Mouse (Mus musculus): ENCODE measurements around the gene Gm9844. TPM values are rescaled to one million over a fixed set of nuclear protein-coding genes. Genes with fewer than 3 reads are reported as not detected.

The Gm9844 gene
- polyA plus RNA-seq, 1 experiment = 79.9 TPM

GRCm38 (mm10) chr7:24879620-24880019 is 17.6 kb downstream of the Gm9844 start:
- no peak overlapping the region for H3K4me3 ChIP-seq
- H3ac ChIP-seq (ENCODE audit: control insufficient read depth, insufficient read length) = no peak overlapping the region
- no peak overlapping the region for H3K4me2 ChIP-seq (ENCODE audit: low read depth)
- H3K27me3 ChIP-seq (ENCODE audit: control insufficient read depth, insufficient read depth, insufficient read length) = peaks cover 34% of the 10 kb centered on the region
- TF ChIP-seq CEBPB (IDR thresholded peaks at IDR 0.05; ENCODE audit: insufficient read depth, poor library complexity, severe bottlenecking) (no peak), POLR2AphosphoS2 (IDR thresholded peaks at IDR 0.05; ENCODE audit: insufficient read length, low read depth) (no peak), MYOG (IDR thresholded peaks at IDR 0.05; ENCODE audit: control insufficient read depth in 1 of 3, insufficient read depth in 1 of 3, insufficient read length in 2 of 3, low read depth in 2 of 3) (no peak), TCF12 (IDR thresholded peaks at IDR 0.05; ENCODE audit: insufficient read depth, poor library complexity, severe bottlenecking) (no peak), TCF3 (IDR thresholded peaks at IDR 0.05; ENCODE audit: insufficient read length, low read depth) (no peak), POLR2A (IDR thresholded peaks at IDR 0.05; ENCODE audit: insufficient read length, low read depth) (no peak), USF1 (IDR thresholded peaks at IDR 0.05; ENCODE audit: low read depth) (no peak), REST (IDR thresholded peaks at IDR 0.05; ENCODE audit: insufficient read depth, insufficient read length) (no peak), SRF (IDR thresholded peaks at IDR 0.05; ENCODE audit: control insufficient read depth, insufficient read length, low read depth) (no peak), E2F4 (IDR thresholded peaks at IDR 0.05; ENCODE audit: insufficient read depth) (no peak), MYOD1 (IDR thresholded peaks at IDR 0.05; ENCODE audit: control insufficient read depth in 1 of 3, insufficient read length in 2 of 3, low read depth in 2 of 3) (no peak), MAX (IDR thresholded peaks at IDR 0.05; ENCODE audit: low read depth) (no peak)
- no peaks in the 10 kb centered on the region for H3K79me2 ChIP-seq (ENCODE audit: control insufficient read depth, insufficient read depth)
- H3K36me3 ChIP-seq (ENCODE audit: control insufficient read depth, insufficient read depth) = no peaks in the 10 kb centered on the region

GRCm38 (mm10) chr7:24882416-24883199 is 20.6 kb downstream of the Gm9844 start:
- no peak overlapping the region for H3ac ChIP-seq (ENCODE audit: control insufficient read depth, insufficient read length)
- H3K79me2 ChIP-seq (ENCODE audit: control insufficient read depth, insufficient read depth) = peaks cover 30% of the 10 kb centered on the region
- no peak overlapping the region for H3K4me2 ChIP-seq (ENCODE audit: low read depth)
- H3K4me3 ChIP-seq = no peak overlapping the region
- peaks cover 23% of the 10 kb centered on the region for H3K36me3 ChIP-seq (ENCODE audit: control insufficient read depth, insufficient read depth)
- H3K27me3 ChIP-seq (ENCODE audit: control insufficient read depth, insufficient read depth, insufficient read length) = peaks cover 9% of the 10 kb centered on the region
- no peak for TF ChIP-seq POLR2A (IDR thresholded peaks at IDR 0.05; ENCODE audit: insufficient read length, low read depth)
- TF ChIP-seq MAX (IDR thresholded peaks at IDR 0.05; ENCODE audit: low read depth) = no peak
- no peak for TF ChIP-seq MYOG (IDR thresholded peaks at IDR 0.05; ENCODE audit: control insufficient read depth in 1 of 3, insufficient read depth in 1 of 3, insufficient read length in 2 of 3, low read depth in 2 of 3)
- no peak for TF ChIP-seq SRF (IDR thresholded peaks at IDR 0.05; ENCODE audit: control insufficient read depth, insufficient read length, low read depth)

GRCm38 (mm10) chr7:24883896-24884692 is 22.1 kb downstream of the Gm9844 start, which contains the start of gene Rps19:
Rps19 (plus strand) TSS chr7:24884371.
- Histone ChIP-seq H3K27me3 (ENCODE audit: control insufficient read depth, insufficient read depth, insufficient read length) (peaks cover 4% of the 10 kb centered on the region), H3K4me2 (ENCODE audit: low read depth) (peak within 1 kb of the TSS; percentile 99), H3K79me2 (ENCODE audit: control insufficient read depth, insufficient read depth) (peaks cover 33% of the 10 kb centered on the region), H3K36me3 (ENCODE audit: control insufficient read depth, insufficient read depth) (peaks cover 30% of the 10 kb centered on the region), H3ac (ENCODE audit: control insufficient read depth, insufficient read length) (peak within 1 kb of the TSS; percentile 99), H3K4me3 (peak within 1 kb of the TSS; percentile 88)
- TF ChIP-seq CEBPB (IDR thresholded peaks at IDR 0.05; ENCODE audit: insufficient read depth, poor library complexity, severe bottlenecking) = no peak
- TF ChIP-seq POLR2A (IDR thresholded peaks at IDR 0.05; ENCODE audit: insufficient read length, low read depth) = peak; percentile 92
- TF ChIP-seq POLR2AphosphoS2 (IDR thresholded peaks at IDR 0.05; ENCODE audit: insufficient read length, low read depth) = peak; percentile 79
- TF ChIP-seq SRF (IDR thresholded peaks at IDR 0.05; ENCODE audit: control insufficient read depth, insufficient read length, low read depth) = no peak
- TF ChIP-seq MYOG (IDR thresholded peaks at IDR 0.05; ENCODE audit: control insufficient read depth in 1 of 3, insufficient read depth in 1 of 3, insufficient read length in 2 of 3, low read depth in 2 of 3) = peak in 1 of 3 experiments; percentile 50
- no peak for TF ChIP-seq REST (IDR thresholded peaks at IDR 0.05; ENCODE audit: insufficient read depth, insufficient read length)
- no peak for TF ChIP-seq TCF3 (IDR thresholded peaks at IDR 0.05; ENCODE audit: insufficient read length, low read depth)
- peak; percentile 50 for TF ChIP-seq USF1 (IDR thresholded peaks at IDR 0.05; ENCODE audit: low read depth)
- TF ChIP-seq MYOD1 (IDR thresholded peaks at IDR 0.05; ENCODE audit: control insufficient read depth in 1 of 3, insufficient read length in 2 of 3, low read depth in 2 of 3) = peak in 2 of 3 experiments; percentile 14
- peak; percentile 45 for TF ChIP-seq E2F4 (IDR thresholded peaks at IDR 0.05; ENCODE audit: insufficient read depth)
- no peak for TF ChIP-seq TCF12 (IDR thresholded peaks at IDR 0.05; ENCODE audit: insufficient read depth, poor library complexity, severe bottlenecking)

- peak overlapping the region; percentile 99 for H3ac ChIP-seq (ENCODE audit: control insufficient read depth, insufficient read length)
- peak overlapping the region; percentile 99 for H3K4me2 ChIP-seq (ENCODE audit: low read depth)
- H3K4me3 ChIP-seq = peak overlapping the region; percentile 88
- H3K27me3 ChIP-seq (ENCODE audit: control insufficient read depth, insufficient read depth, insufficient read length) = peaks cover 4% of the 10 kb centered on the region
- TF ChIP-seq USF1 (IDR thresholded peaks at IDR 0.05; ENCODE audit: low read depth) (no peak), MAX (IDR thresholded peaks at IDR 0.05; ENCODE audit: low read depth) (no peak), MYOG (IDR thresholded peaks at IDR 0.05; ENCODE audit: control insufficient read depth in 1 of 3, insufficient read depth in 1 of 3, insufficient read length in 2 of 3, low read depth in 2 of 3) (peak in 1 of 3 experiments; percentile 11), POLR2AphosphoS2 (IDR thresholded peaks at IDR 0.05; ENCODE audit: insufficient read length, low read depth) (peak; percentile 47), REST (IDR thresholded peaks at IDR 0.05; ENCODE audit: insufficient read depth, insufficient read length) (no peak), CEBPB (IDR thresholded peaks at IDR 0.05; ENCODE audit: insufficient read depth, poor library complexity, severe bottlenecking) (no peak), POLR2A (IDR thresholded peaks at IDR 0.05; ENCODE audit: insufficient read length, low read depth) (peak; percentile 20)
- H3K36me3 ChIP-seq (ENCODE audit: control insufficient read depth, insufficient read depth) = peaks cover 37% of the 10 kb centered on the region
- peaks cover 33% of the 10 kb centered on the region for H3K79me2 ChIP-seq (ENCODE audit: control insufficient read depth, insufficient read depth)
Observed at GRCm38 (mm10) chr7:24884693-24885291, 22.8 kb downstream of the Gm9844 start.
